Mouse (Mus musculus) forebrain, postnatal 0 days (tissue): ENCODE results near the gene Rps26. TPM values are rescaled to one million over a fixed set of nuclear protein-coding genes. Genes with fewer than 3 reads are reported as not detected.
"Not testable (repeated sequence)": the region's sequence is repeated elsewhere in the genome, so short reads cannot be mapped to it uniquely, and the experiment has no call there.

Source experiments
- ATAC-seq: fragments of 200-750 bp; cut with Nextera tagmentation; 2 replicates; pipeline ENCODE4 v1.8.0; 2017; ENCODE audit warnings: mild to moderate bottlenecking, moderate library complexity
- DNase-seq: peaks from one replicate; pipeline ENCODE4 v3.0.0-alpha.2; 2015
- H3K27ac ChIP-seq: fragments of 300-500 bp; sonication (generic); 2 replicates; pipeline ENCODE4 v1.5.1; 2014; ENCODE audit warnings: low read depth, mild to moderate bottlenecking, antibody characterized with exemption, low read length, moderate library complexity, mixed read lengths
- H3K27me3 ChIP-seq: fragments of 300-500 bp; sonication (generic); 2 replicates; pipeline ENCODE4 v1.6.1; 2014; ENCODE audit warnings: mild to moderate bottlenecking, low read length, mixed read lengths; ENCODE audit not compliant: insufficient read depth
- H3K36me3 ChIP-seq: fragments of 300-500 bp; sonication (generic); 2 replicates; pipeline ENCODE4 v1.6.1; 2014; ENCODE audit warnings: mild to moderate bottlenecking, moderate library complexity; ENCODE audit not compliant: insufficient read depth
- H3K4me1 ChIP-seq: fragments of 300-500 bp; sonication (generic); 2 replicates; pipeline ENCODE4 v1.6.1; 2014; ENCODE audit warnings: antibody characterized with exemption; ENCODE audit not compliant: insufficient read depth
- H3K4me2 ChIP-seq: fragments of 300-500 bp; sonication (generic); 2 replicates; pipeline ENCODE4 v1.6.1; 2014; ENCODE audit warnings: low read depth, mild to moderate bottlenecking, moderate library complexity
- H3K4me3 ChIP-seq: fragments of 300-500 bp; sonication (generic); 2 replicates; pipeline ENCODE4 v1.5.1; 2014; ENCODE audit warnings: low read depth, low read length, mixed read lengths
- H3K9ac ChIP-seq: fragments of 300-500 bp; sonication (generic); 2 replicates; pipeline ENCODE4 v1.6.1; 2014; ENCODE audit warnings: mild to moderate bottlenecking
- H3K9me3 ChIP-seq: fragments of 300-500 bp; sonication (generic); 2 replicates; pipeline ENCODE4 v1.6.1; 2016; ENCODE audit warnings: low read length
- CTCF ChIP-seq: sonication (generic); IDR thresholded peaks from 2 replicates; pipeline ENCODE4 v1.5.1; 2016; ENCODE audit warnings: antibody characterized with exemption, control low read depth, low read depth
- WGBS: fragments of 180-500 bp; shearing (Covaris S2); extraction: QIAGEN DNeasy Blood & Tissue Kit; methylation state at CpG from one replicate; pipeline ENCODE4 v1.1.7; 2014; 5-methylcytosine and 5-hydroxymethylcytosine counted together
- polyA plus RNA-seq: library from polyadenylated mRNA; unstranded; fragments of >200 nt; fragmentation: Nextera tagmentation; extraction: Ambion mirVana; gene quantifications from 2 replicates; pipeline ENCODE4 v1.2.1, GENCODE M21; 2015
- total RNA-seq: library from RNA; depleted of rRNA; stranded (reverse); fragments of >200 nt; gene quantifications from 2 replicates; pipeline ENCODE4 v1.2.3, GENCODE M21; 2014

The Rps26 gene
- total and polyA plus RNA-seq, 2 experiments from 2014 or later: 436 to 1,363 TPM

- no peak overlapping the region for H3K4me2 ChIP-seq
- no peaks in the 10 kb centered on the region for H3K9me3 ChIP-seq
- no peak overlapping the region for H3K9ac ChIP-seq
- H3K4me3 ChIP-seq: no peak overlapping the region
- no peak for DNase-seq
- ATAC-seq: no peak
- H3K4me1 ChIP-seq: no peaks in the 10 kb centered on the region
- TF ChIP-seq CTCF: no peak
- H3K27me3 ChIP-seq: no peaks in the 10 kb centered on the region
- WGBS: 92% methylated on average over 1 of the region's 1 CpGs
- H3K27ac ChIP-seq: no peak overlapping the region
- H3K36me3 ChIP-seq: peaks cover 7% of the 10 kb centered on the region; the same call in 1 of the 2 replicates
Measured at GRCm38 (mm10) chr10:128618570-128618969, 8.0 kb downstream of the Rps26 start.

- DNase-seq, H3K4me1 ChIP-seq, H3K9ac ChIP-seq, H3K27ac ChIP-seq, H3K4me3 ChIP-seq, H3K27me3 ChIP-seq, H3K9me3 ChIP-seq, H3K4me2 ChIP-seq, H3K36me3 ChIP-seq, ATAC-seq: not testable (repeated sequence)
- WGBS: 88% methylated on average over 6 of the region's 7 CpGs
Measured at GRCm38 (mm10) chr10:128615798-128616448, 10.6 kb downstream of the Rps26 start.

- TF ChIP-seq CTCF: 0 out of 2 replicates have a peak, but pooled peaks have one; percentile 1
- Histone ChIP-seq H3K27ac (no peak overlapping the region), H3K9ac (no peak overlapping the region), H3K4me2 (no peak overlapping the region), H3K36me3 (no peaks in the 10 kb centered on the region), H3K27me3 (no peaks in the 10 kb centered on the region), H3K4me3 (no peak overlapping the region), H3K9me3 (no peaks in the 10 kb centered on the region), H3K4me1 (no peaks in the 10 kb centered on the region)
- DNase-seq (no peak), ATAC-seq (no peak)
- 56% methylated on average over 3 of the region's 3 CpGs for WGBS
Measured at GRCm38 (mm10) chr10:128614934-128615333, 11.6 kb downstream of the Rps26 start.

GRCm38 (mm10) chr10:128613820-128614219 lies 12.7 kb downstream of the Rps26 start:
- H3K9me3 ChIP-seq, H3K4me1 ChIP-seq, H3K4me2 ChIP-seq, H3K4me3 ChIP-seq, H3K27me3 ChIP-seq, DNase-seq, H3K9ac ChIP-seq, H3K36me3 ChIP-seq, H3K27ac ChIP-seq, ATAC-seq: not testable (repeated sequence)
- 65% methylated on average over 4 of the region's 4 CpGs for WGBS

- ATAC-seq (no peak), DNase-seq (no peak)
- H3K4me3 ChIP-seq: no peak overlapping the region
- H3K27ac ChIP-seq: no peak overlapping the region
- H3K4me2 ChIP-seq: no peak overlapping the region
- no peak overlapping the region for H3K9ac ChIP-seq
- WGBS: 42% methylated on average over 6 of the region's 6 CpGs
- TF ChIP-seq CTCF: no peak
- no peaks in the 10 kb centered on the region for H3K27me3 ChIP-seq
- no peaks in the 10 kb centered on the region for H3K4me1 ChIP-seq
- H3K9me3 ChIP-seq: no peaks in the 10 kb centered on the region
- no peaks in the 10 kb centered on the region for H3K36me3 ChIP-seq
Measured at GRCm38 (mm10) chr10:128613154-128613440, 13.4 kb downstream of the Rps26 start.

GRCm38 (mm10) chr10:128612433-128613153 lies 14.0 kb downstream of the Rps26 start:
- H3K27ac ChIP-seq: no peak overlapping the region
- no peak overlapping the region for H3K4me3 ChIP-seq
- TF ChIP-seq CTCF: peak; percentile 89
- WGBS: 14% methylated on average over 16 of the region's 16 CpGs
- H3K27me3 ChIP-seq: no peaks in the 10 kb centered on the region
- ATAC-seq (peak; percentile 86), DNase-seq (peak; percentile 90)
- H3K4me2 ChIP-seq: no peak overlapping the region
- no peaks in the 10 kb centered on the region for H3K4me1 ChIP-seq
- H3K36me3 ChIP-seq: no peaks in the 10 kb centered on the region
- H3K9ac ChIP-seq: no peak overlapping the region
- no peaks in the 10 kb centered on the region for H3K9me3 ChIP-seq

GRCm38 (mm10) chr10:128606483-128606882 lies 20.1 kb downstream of the Rps26 start:
- no peak overlapping the region for H3K9ac ChIP-seq
- no peaks in the 10 kb centered on the region for H3K9me3 ChIP-seq
- no peaks in the 10 kb centered on the region for H3K36me3 ChIP-seq
- no peak for DNase-seq
- no peak for TF ChIP-seq CTCF
- no peak overlapping the region for H3K4me3 ChIP-seq
- 37% methylated on average over 2 of the region's 2 CpGs for WGBS
- no peak overlapping the region for H3K4me2 ChIP-seq
- H3K4me1 ChIP-seq: no peaks in the 10 kb centered on the region
- no peak for ATAC-seq
- H3K27me3 ChIP-seq: no peaks in the 10 kb centered on the region
- no peak overlapping the region for H3K27ac ChIP-seq
